Mouse (Mus musculus): ENCODE data around the gene Selenok. TPM values are rescaled to one million over a fixed set of nuclear protein-coding genes. Genes with fewer than 3 reads are reported as not detected.

Gene Selenok
- polyA plus RNA-seq (2015; fragmentation: Nextera tagmentation; extraction: Ambion mirVana), result 440 and 455 TPM in 2 replicates

GRCm38 (mm10) chr14:29968075-29968821 is at the start of gene Selenok:
Gene Selenok, plus strand, starts transcription at chr14:29968308.
- Histone ChIP-seq H3K4me1 (replicated peaks) (peaks cover 31% of the 10 kb centered on the region), H3K27me3 (0 out of 2 replicates have a peak, but pooled peaks cover 4% of the 10 kb centered on the region), H3K36me3 (peaks cover 35% of the 10 kb centered on the region), H3K4me3 (peak within 1 kb of the TSS; percentile 90), H3K9me3 (no peaks in the 10 kb centered on the region), H3K9ac (peak within 1 kb of the TSS; percentile 91), H3K4me2 (peak within 1 kb of the TSS; percentile 81), H3K27ac (peak within 1 kb of the TSS; percentile 93)
- peak; percentile 100 for ATAC-seq (ENCODE audit: low FRiP score)
- under 1% methylated on average over 49 of the region's 49 CpGs for WGBS

- H3K4me3 ChIP-seq, result no peak overlapping the region
- WGBS, result 73% methylated on average over 4 of the region's 4 CpGs
- ATAC-seq (ENCODE audit: low FRiP score), result no peak
- H3K4me2 ChIP-seq, result no peak overlapping the region
- H3K27ac ChIP-seq, result no peak overlapping the region
- H3K9me3 ChIP-seq, result no peaks in the 10 kb centered on the region; the same call in 1 of the 2 replicates
- no peaks in the 10 kb centered on the region for H3K36me3 ChIP-seq
- H3K27me3 ChIP-seq, result no peaks in the 10 kb centered on the region
- H3K4me1 ChIP-seq (replicated peaks), result no peaks in the 10 kb centered on the region
- H3K9ac ChIP-seq, result no peak overlapping the region
These were observed 39.1 kb upstream of the Selenok start for GRCm38 (mm10) chr14:29928966-29929365.

- peak overlapping the region; percentile 0; the same call in 1 of the 2 replicates for H3K27ac ChIP-seq
- no peak for ATAC-seq (ENCODE audit: low FRiP score)
- H3K9me3 ChIP-seq, result no peaks in the 10 kb centered on the region
- 36% methylated on average over 5 of the region's 5 CpGs for WGBS
- H3K9ac ChIP-seq, result no peak overlapping the region
- no peak overlapping the region for H3K4me2 ChIP-seq
- H3K4me3 ChIP-seq, result no peak overlapping the region
- no peaks in the 10 kb centered on the region for H3K27me3 ChIP-seq
- H3K36me3 ChIP-seq, result no peaks in the 10 kb centered on the region
- H3K4me1 ChIP-seq (replicated peaks), result peaks cover 18% of the 10 kb centered on the region; the same call in 1 of the 2 replicates
These were observed 32.6 kb upstream of the Selenok start for GRCm38 (mm10) chr14:29935516-29935915.

- Histone ChIP-seq H3K27me3 (peaks cover 12% of the 10 kb centered on the region; the same call in 1 of the 2 replicates), H3K27ac (no peak overlapping the region), H3K9me3 (no peaks in the 10 kb centered on the region), H3K4me1 (replicated peaks) (peaks cover 18% of the 10 kb centered on the region; the same call in 1 of the 2 replicates), H3K4me3 (no peak overlapping the region), H3K36me3 (no peaks in the 10 kb centered on the region), H3K4me2 (no peak overlapping the region), H3K9ac (no peak overlapping the region)
- no peak for ATAC-seq (ENCODE audit: low FRiP score)
- 85% methylated on average over 15 of the region's 15 CpGs for WGBS
These were observed 30.6 kb upstream of the Selenok start for GRCm38 (mm10) chr14:29937466-29937865.

- Histone ChIP-seq H3K4me3 (no peak overlapping the region), H3K4me2 (peak overlapping the region; percentile 18; the same call in 1 of the 2 replicates), H3K4me1 (replicated peaks) (peaks cover 18% of the 10 kb centered on the region; the same call in 1 of the 2 replicates), H3K27me3 (peaks cover 16% of the 10 kb centered on the region; the same call in 1 of the 2 replicates), H3K9me3 (no peaks in the 10 kb centered on the region), H3K9ac (no peak overlapping the region), H3K36me3 (no peaks in the 10 kb centered on the region), H3K27ac (no peak overlapping the region)
- ATAC-seq (ENCODE audit: low FRiP score), result peak; percentile 57; the same call in 1 of the 2 replicates
- WGBS, result 55% methylated on average over 20 of the region's 20 CpGs
These were observed 28.4 kb upstream of the Selenok start for GRCm38 (mm10) chr14:29939600-29940312.

GRCm38 (mm10) chr14:29940313-29940812 is 27.7 kb upstream of the Selenok start:
- Histone ChIP-seq H3K4me1 (replicated peaks) (peaks cover 15% of the 10 kb centered on the region; the same call in 1 of the 2 replicates), H3K4me2 (peak overlapping the region; percentile 18; the same call in 1 of the 2 replicates), H3K9me3 (no peaks in the 10 kb centered on the region), H3K36me3 (no peaks in the 10 kb centered on the region), H3K9ac (no peak overlapping the region), H3K27ac (no peak overlapping the region), H3K27me3 (peaks cover 16% of the 10 kb centered on the region; the same call in 1 of the 2 replicates), H3K4me3 (no peak overlapping the region)
- 36% methylated on average over 10 of the region's 10 CpGs for WGBS
- no peak for ATAC-seq (ENCODE audit: low FRiP score)

- Histone ChIP-seq H3K27ac (no peak overlapping the region), H3K4me3 (no peak overlapping the region), H3K36me3 (no peaks in the 10 kb centered on the region), H3K27me3 (peaks cover 16% of the 10 kb centered on the region; the same call in 1 of the 2 replicates), H3K4me2 (no peak overlapping the region), H3K4me1 (replicated peaks) (peaks cover 10% of the 10 kb centered on the region; the same call in 1 of the 2 replicates), H3K9me3 (no peaks in the 10 kb centered on the region), H3K9ac (no peak overlapping the region)
- ATAC-seq (ENCODE audit: low FRiP score), result no peak
- WGBS, result 25% methylated on average over 2 of the region's 2 CpGs
These were observed 27.2 kb upstream of the Selenok start for GRCm38 (mm10) chr14:29940877-29941276.

GRCm38 (mm10) chr14:29946761-29947309 is 21.3 kb upstream of the Selenok start:
- no peak for ATAC-seq (ENCODE audit: low FRiP score)
- Histone ChIP-seq H3K36me3 (no peaks in the 10 kb centered on the region), H3K27ac (no peak overlapping the region), H3K4me1 (replicated peaks) (no peaks in the 10 kb centered on the region), H3K27me3 (peaks cover 8% of the 10 kb centered on the region; the same call in 1 of the 2 replicates), H3K4me3 (no peak overlapping the region), H3K9me3 (no peaks in the 10 kb centered on the region), H3K4me2 (no peak overlapping the region), H3K9ac (no peak overlapping the region)
- WGBS, result 78% methylated on average over 5 of the region's 5 CpGs

GRCm38 (mm10) chr14:29950805-29951204 is 17.3 kb upstream of the Selenok start:
- H3K4me1 ChIP-seq (replicated peaks), result no peaks in the 10 kb centered on the region
- no peak overlapping the region for H3K4me2 ChIP-seq
- H3K4me3 ChIP-seq, result no peak overlapping the region
- H3K9me3 ChIP-seq, result no peaks in the 10 kb centered on the region
- H3K27me3 ChIP-seq, result no peaks in the 10 kb centered on the region
- H3K9ac ChIP-seq, result no peak overlapping the region
- WGBS, result 88% methylated on average over 4 of the region's 4 CpGs
- no peak overlapping the region for H3K27ac ChIP-seq
- ATAC-seq (ENCODE audit: low FRiP score), result no peak
- H3K36me3 ChIP-seq, result no peaks in the 10 kb centered on the region

- no peak for ATAC-seq (ENCODE audit: low FRiP score)
- H3K4me2 ChIP-seq, result no peak overlapping the region
- no peak overlapping the region for H3K27ac ChIP-seq
- H3K9me3 ChIP-seq, result no peaks in the 10 kb centered on the region
- H3K4me1 ChIP-seq (replicated peaks), result no peaks in the 10 kb centered on the region
- no peak overlapping the region for H3K9ac ChIP-seq
- H3K27me3 ChIP-seq, result no peaks in the 10 kb centered on the region
- no peak overlapping the region for H3K4me3 ChIP-seq
- no peaks in the 10 kb centered on the region for H3K36me3 ChIP-seq
These were observed 10.7 kb upstream of the Selenok start for GRCm38 (mm10) chr14:29957393-29957792.

- Histone ChIP-seq H3K36me3 (peaks cover 28% of the 10 kb centered on the region), H3K27ac (peak overlapping the region; percentile 83), H3K27me3 (0 out of 2 replicates have a peak, but pooled peaks cover 4% of the 10 kb centered on the region), H3K4me1 (replicated peaks) (peaks cover 31% of the 10 kb centered on the region), H3K4me2 (peak overlapping the region; percentile 81), H3K9ac (peak overlapping the region; percentile 66), H3K4me3 (peak overlapping the region; percentile 90), H3K9me3 (peaks cover 3% of the 10 kb centered on the region; the same call in 1 of the 2 replicates)
- 71% methylated on average over 7 of the region's 7 CpGs for WGBS
- no peak; the same call in 1 of the 2 replicates for ATAC-seq (ENCODE audit: low FRiP score)
These were observed 497 bp upstream of the Selenok start for GRCm38 (mm10) chr14:29967611-29968010.

GRCm38 (mm10) chr14:29971446-29971845 is 3.3 kb downstream of the Selenok start:
- Histone ChIP-seq H3K4me1 (replicated peaks) (peaks cover 31% of the 10 kb centered on the region), H3K36me3 (peaks cover 62% of the 10 kb centered on the region)

More at GRCm38 (mm10) chr14:29971446-29971845, 3.3 kb downstream of the Selenok start:
- H3K4me3 ChIP-seq, result no peak overlapping the region
- no peak overlapping the region for H3K27ac ChIP-seq
- no peaks in the 10 kb centered on the region for H3K27me3 ChIP-seq
- no peaks in the 10 kb centered on the region for H3K9me3 ChIP-seq
- H3K4me2 ChIP-seq, result no peak overlapping the region
- 97% methylated on average over 7 of the region's 7 CpGs for WGBS
- ATAC-seq (ENCODE audit: low FRiP score), result no peak
- no peak overlapping the region for H3K9ac ChIP-seq

All from hindbrain, embryonic 13.5 days (tissue).